Mouse (Mus musculus) liver, embryonic 11.5 days (tissue): Measurements from ENCODE around the gene Xpo4. TPM values are rescaled to one million over a fixed set of nuclear protein-coding genes. Genes with fewer than 3 reads are reported as not detected.
"Not testable (repeated sequence)": the region's sequence is repeated elsewhere in the genome, so short reads cannot be mapped to it uniquely, and the experiment has no call there.

Experiments used
- ATAC-seq: fragments of 200-750 bp; cut with Nextera tagmentation; replicated peaks from 2 replicates; pipeline ENCODE4 v1.8.0; 2017; ENCODE audit warnings: moderate number of reproducible peaks, mild to moderate bottlenecking, moderate TSS enrichment, moderate library complexity; ENCODE audit not compliant: low FRiP score
- DNase-seq: peaks from one replicate; pipeline ENCODE4 v3.0.0-alpha.2; 2017; ENCODE audit warnings: low spot score
- H3K27ac ChIP-seq: fragments of 300-500 bp; sonication (generic); 2 replicates; pipeline ENCODE4 v1.5.1; 2014; ENCODE audit warnings: mild to moderate bottlenecking, low read depth, low read length, control low read depth
- H3K27me3 ChIP-seq: fragments of 300-500 bp; sonication (generic); replicated peaks from 2 replicates; pipeline ENCODE4 v1.6.1; 2014; ENCODE audit warnings: low read length, mixed read lengths; ENCODE audit not compliant: control insufficient read depth, insufficient read depth
- H3K36me3 ChIP-seq: fragments of 300-500 bp; sonication (generic); 2 replicates; pipeline ENCODE4 v1.6.1; 2014; ENCODE audit warnings: mild to moderate bottlenecking, low read length, moderate library complexity, mixed read lengths; ENCODE audit not compliant: control insufficient read depth, insufficient read depth
- H3K4me1 ChIP-seq: fragments of 300-500 bp; sonication (generic); replicated peaks from 2 replicates; pipeline ENCODE4 v1.6.1; 2014; ENCODE audit warnings: low read length, mixed read lengths; ENCODE audit not compliant: control insufficient read depth, insufficient read depth
- H3K4me2 ChIP-seq: fragments of 300-500 bp; sonication (generic); 2 replicates; pipeline ENCODE4 v1.6.1; 2014; ENCODE audit warnings: mild to moderate bottlenecking, control low read depth, moderate library complexity
- H3K4me3 ChIP-seq: fragments of 300-500 bp; sonication (generic); 2 replicates; pipeline ENCODE4 v1.5.1; 2014; ENCODE audit warnings: low read depth, low read length, control low read depth
- H3K9ac ChIP-seq: fragments of 300-500 bp; sonication (generic); 2 replicates; pipeline ENCODE4 v1.6.1; 2014; ENCODE audit warnings: low read depth, low read length, control low read depth
- H3K9me3 ChIP-seq: fragments of 300-500 bp; sonication (generic); 2 replicates; pipeline ENCODE4 v1.6.1; 2016; ENCODE audit warnings: low read length, inconsistent platforms, mixed read lengths; ENCODE audit not compliant: control insufficient read depth
- WGBS: fragments of 180-500 bp; shearing (Covaris S2); extraction: QIAGEN DNeasy Blood & Tissue Kit; methylation state at CpG from one replicate; pipeline ENCODE4 v1.1.7; 2014; 5-methylcytosine and 5-hydroxymethylcytosine counted together
- polyA plus RNA-seq: library from polyadenylated mRNA; unstranded; fragments of >200 nt; fragmentation: Nextera tagmentation; extraction: Ambion mirVana; gene quantifications from 2 replicates; pipeline ENCODE4 v1.2.1, GENCODE M21; 2014

The Xpo4 gene
- polyA plus RNA-seq, 1 experiment from 2014 or later, result 40.0 TPM

DNA sequence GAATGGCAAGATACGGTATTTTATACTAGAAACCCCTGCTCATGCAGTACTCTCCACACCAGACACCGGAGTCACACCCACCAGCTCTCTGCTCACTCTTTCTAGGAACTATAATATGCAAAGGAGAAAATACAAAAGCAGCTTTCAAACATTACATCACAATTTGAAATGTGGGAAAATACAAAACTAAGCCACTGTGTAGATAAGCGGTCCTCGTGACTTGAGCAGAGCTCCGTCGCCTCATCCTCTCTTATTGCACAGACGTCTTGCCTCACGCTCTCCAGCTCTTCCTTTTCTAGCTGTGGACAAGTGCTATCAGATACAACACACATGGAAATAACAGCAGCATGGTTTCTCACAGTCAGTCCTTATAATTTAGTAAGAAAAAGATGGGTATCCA lies 25.5 kb upstream of the Xpo4 start:
- H3K27ac ChIP-seq, result no peak overlapping the region
- DNase-seq (no peak), ATAC-seq (no peak)
- H3K27me3 ChIP-seq, result no peaks in the 10 kb centered on the region
- no peaks in the 10 kb centered on the region for H3K4me1 ChIP-seq
- H3K36me3 ChIP-seq, result peaks cover 15% of the 10 kb centered on the region
- H3K4me2 ChIP-seq, result no peak overlapping the region
- no peaks in the 10 kb centered on the region for H3K9me3 ChIP-seq
- H3K9ac ChIP-seq, result no peak overlapping the region
- H3K4me3 ChIP-seq, result no peak overlapping the region
- 74% methylated on average over 8 of the region's 8 CpGs for WGBS

DNA sequence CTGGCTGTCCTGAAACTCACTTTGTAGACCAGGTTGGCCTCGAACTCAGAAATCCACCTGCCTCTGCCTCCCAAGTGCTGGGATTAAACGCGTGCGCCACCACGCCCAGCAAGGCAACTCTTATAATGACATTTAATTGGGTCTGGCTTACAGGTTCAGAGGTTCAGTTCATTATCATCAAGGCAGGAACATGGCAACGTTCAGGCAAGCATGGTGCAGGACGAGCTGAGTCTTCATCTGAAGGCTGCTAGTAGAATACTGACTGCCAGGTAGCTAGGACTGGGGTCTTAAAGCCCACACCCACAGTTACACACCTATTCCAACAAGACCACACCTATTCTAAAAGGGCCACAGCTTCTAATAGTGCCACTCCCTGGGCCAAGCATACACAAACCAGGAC lies 22.8 kb upstream of the Xpo4 start:
- not testable (repeated sequence) for H3K27ac ChIP-seq, H3K36me3 ChIP-seq, H3K27me3 ChIP-seq, H3K9ac ChIP-seq, ATAC-seq, H3K9me3 ChIP-seq, H3K4me1 ChIP-seq, DNase-seq, H3K4me2 ChIP-seq, H3K4me3 ChIP-seq
- WGBS, result 80% methylated on average over 7 of the region's 7 CpGs

DNA sequence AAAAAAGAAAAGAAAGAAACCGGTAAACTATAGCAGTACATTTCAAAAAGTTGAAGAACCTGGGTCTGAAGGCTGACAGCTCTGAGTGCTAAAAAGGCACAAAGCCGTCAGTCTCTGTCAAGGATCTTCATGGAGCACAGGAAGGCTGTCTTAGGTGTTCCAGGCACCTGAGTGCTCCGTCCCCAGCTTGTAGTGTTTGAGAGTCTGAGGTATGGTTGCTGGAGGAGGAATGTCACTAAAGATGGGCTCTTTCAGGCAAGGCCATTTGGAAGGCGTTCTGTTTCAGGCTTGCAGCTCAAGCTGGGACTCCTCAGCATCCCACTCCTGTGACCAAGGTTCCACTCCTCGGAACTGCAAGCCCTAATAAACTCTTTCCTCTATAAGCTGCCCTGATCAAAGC lies 22.2 kb upstream of the Xpo4 start:
- 77% methylated on average over 5 of the region's 5 CpGs for WGBS
- no peak overlapping the region for H3K9ac ChIP-seq

DNA sequence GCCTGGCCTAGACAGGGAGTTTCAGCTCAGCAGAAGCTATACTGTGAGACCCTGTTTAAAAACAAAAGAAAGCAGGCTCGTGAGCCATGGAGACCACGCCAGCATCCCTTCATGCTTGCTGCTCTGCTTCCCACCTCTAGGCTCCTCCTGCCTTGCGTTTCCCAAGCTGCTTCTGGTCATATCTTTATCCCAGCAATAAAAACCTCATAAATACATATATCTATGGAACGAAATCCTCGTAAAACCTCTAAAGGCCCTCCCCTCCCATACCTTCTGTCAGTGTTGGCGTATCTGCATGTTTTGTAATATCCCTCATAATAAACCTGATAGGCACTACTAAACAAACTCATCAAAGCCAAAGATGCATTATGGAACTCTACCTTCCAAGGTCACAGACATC lies 21.4 kb upstream of the Xpo4 start:
- Histone ChIP-seq H3K27me3 (no peaks in the 10 kb centered on the region), H3K4me1 (no peaks in the 10 kb centered on the region), H3K9ac (no peak overlapping the region), H3K9me3 (no peaks in the 10 kb centered on the region), H3K36me3 (peaks cover 6% of the 10 kb centered on the region; the same call in 1 of the 2 replicates), H3K4me2 (no peak overlapping the region), H3K4me3 (no peak overlapping the region), H3K27ac (no peak overlapping the region)
- 85% methylated on average over 6 of the region's 6 CpGs for WGBS
- DNase-seq, result no peak
- ATAC-seq, result no peak

More for the DNA sequence above, 22.2 kb upstream of the Xpo4 start:
- Histone ChIP-seq H3K4me1 (no peaks in the 10 kb centered on the region), H3K27ac (no peak overlapping the region), H3K27me3 (no peaks in the 10 kb centered on the region), H3K36me3 (peaks cover 7% of the 10 kb centered on the region; the same call in 1 of the 2 replicates), H3K9me3 (no peaks in the 10 kb centered on the region), H3K4me2 (no peak overlapping the region), H3K4me3 (no peak overlapping the region)
- DNase-seq, result no peak
- no peak for ATAC-seq

GRCm38 (mm10) chr14:57684579-57684978 lies 19.3 kb upstream of the Xpo4 start:
- Histone ChIP-seq H3K27ac (no peak overlapping the region), H3K4me1 (no peaks in the 10 kb centered on the region), H3K27me3 (no peaks in the 10 kb centered on the region), H3K9me3 (no peaks in the 10 kb centered on the region), H3K4me2 (no peak overlapping the region), H3K9ac (no peak overlapping the region), H3K36me3 (no peaks in the 10 kb centered on the region), H3K4me3 (no peak overlapping the region)
- ATAC-seq (0 out of 2 replicates have a peak, but pooled peaks have one; percentile 51), DNase-seq (no peak)
- WGBS, result 15% methylated on average over 1 of the region's 1 CpGs

DNA sequence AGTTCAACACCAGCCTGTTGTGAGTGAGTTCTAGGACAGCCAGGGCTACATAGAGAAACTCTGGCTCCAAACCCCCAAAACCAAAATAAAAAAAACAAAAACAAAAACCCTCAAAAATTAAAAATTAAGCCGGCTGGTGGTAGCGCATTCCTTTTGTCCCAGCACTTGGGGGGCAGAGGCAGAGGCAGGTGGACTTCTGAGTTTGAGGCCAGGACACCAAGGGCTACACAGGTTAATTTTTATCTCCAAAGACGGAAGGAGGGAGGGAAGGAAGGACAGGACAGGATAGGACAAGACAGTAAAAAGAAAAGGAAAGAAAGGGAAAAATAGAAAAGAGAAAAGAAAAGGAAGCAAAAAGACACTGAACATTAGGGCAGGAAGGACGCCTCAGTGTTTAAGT lies 17.5 kb upstream of the Xpo4 start:
- Histone ChIP-seq H3K4me3 (no peak overlapping the region), H3K27me3 (no peaks in the 10 kb centered on the region), H3K4me1 (no peaks in the 10 kb centered on the region), H3K9ac (no peak overlapping the region), H3K27ac (no peak overlapping the region), H3K9me3 (no peaks in the 10 kb centered on the region), H3K36me3 (no peaks in the 10 kb centered on the region), H3K4me2 (no peak overlapping the region)
- 75% methylated on average over 4 of the region's 4 CpGs for WGBS
- DNase-seq (no peak), ATAC-seq (no peak)

DNA sequence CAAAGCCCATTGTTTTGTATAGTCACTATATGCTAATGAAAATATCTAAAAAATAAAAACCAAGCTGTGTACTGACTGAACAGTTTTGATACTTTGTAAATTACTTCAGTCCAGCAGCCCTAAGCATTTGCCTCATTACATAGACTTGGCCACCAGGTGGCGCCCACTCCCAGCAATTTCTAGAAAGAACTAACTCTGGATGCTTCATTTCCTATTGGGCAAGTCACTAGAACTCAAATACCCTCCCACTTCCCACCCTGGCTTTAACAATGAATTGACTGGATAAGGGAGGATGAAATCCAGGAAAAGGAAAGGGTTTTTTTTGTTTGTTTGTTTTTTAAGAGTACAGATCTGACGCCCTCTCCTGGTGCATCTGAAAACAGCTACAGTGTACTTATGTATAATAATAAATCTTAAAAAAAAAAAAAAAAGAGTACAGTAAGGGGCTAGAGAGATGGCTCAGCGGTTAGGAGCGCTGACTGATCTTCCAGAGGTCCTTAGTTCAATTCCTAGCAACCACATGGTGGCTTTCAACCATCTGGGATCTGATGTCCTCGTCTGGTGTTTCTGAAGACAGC lies 14.8 kb upstream of the Xpo4 start:
- Histone ChIP-seq H3K9ac (no peak overlapping the region), H3K4me1 (no peaks in the 10 kb centered on the region), H3K27me3 (no peaks in the 10 kb centered on the region), H3K27ac (no peak overlapping the region), H3K9me3 (no peaks in the 10 kb centered on the region), H3K4me2 (no peak overlapping the region), H3K36me3 (no peaks in the 10 kb centered on the region), H3K4me3 (no peak overlapping the region)
- WGBS, result 40% methylated on average over 5 of the region's 5 CpGs
- ATAC-seq, result no peak
- peak; percentile 79 for DNase-seq

DNA sequence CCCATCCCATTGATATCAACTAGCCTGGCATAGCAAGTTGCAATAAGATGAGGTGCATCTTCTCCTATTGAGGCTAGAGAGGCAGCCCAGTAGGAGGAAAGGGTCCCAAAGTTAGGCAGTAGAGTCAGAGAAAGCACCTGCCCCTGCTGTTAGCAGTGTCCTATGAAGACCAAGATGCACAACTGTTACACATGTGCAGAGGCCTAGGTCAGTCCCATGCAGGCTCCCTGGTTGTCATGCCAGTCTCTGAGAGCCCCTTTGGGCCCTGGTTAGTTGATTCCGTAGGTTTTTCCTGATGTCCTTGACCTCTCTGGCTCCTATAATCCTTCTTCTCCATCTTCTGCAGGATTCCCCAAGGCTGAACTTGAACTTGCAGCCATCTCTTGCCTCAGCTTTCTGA lies 14.3 kb upstream of the Xpo4 start:
- Histone ChIP-seq H3K27me3 (no peaks in the 10 kb centered on the region), H3K9ac (no peak overlapping the region), H3K4me3 (no peak overlapping the region), H3K27ac (no peak overlapping the region), H3K4me1 (no peaks in the 10 kb centered on the region), H3K36me3 (no peaks in the 10 kb centered on the region), H3K4me2 (no peak overlapping the region), H3K9me3 (no peaks in the 10 kb centered on the region)
- no peak for DNase-seq
- WGBS, result 24% methylated on average over 1 of the region's 1 CpGs
- ATAC-seq, result no peak

DNA sequence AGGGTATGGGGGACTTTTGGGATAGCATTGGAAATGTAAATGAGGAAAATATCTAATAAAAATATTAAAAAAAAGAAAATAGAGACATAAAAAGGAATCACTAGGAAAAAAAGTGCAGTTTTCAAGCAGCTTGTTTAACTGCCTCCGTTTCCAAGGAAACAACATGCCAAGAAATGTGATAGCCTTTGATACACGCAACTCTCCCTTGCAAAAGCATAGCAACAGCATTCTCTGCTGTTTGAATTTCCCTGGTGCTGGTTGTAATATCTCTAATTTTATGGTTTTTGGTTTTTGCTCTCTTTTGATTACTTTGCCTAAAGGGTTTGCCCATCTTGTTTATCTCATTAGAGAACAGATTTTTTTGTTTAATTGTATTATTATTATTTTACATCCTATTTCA lies 10.3 kb upstream of the Xpo4 start:
- no peaks in the 10 kb centered on the region for H3K9me3 ChIP-seq
- no peak for DNase-seq
- H3K27me3 ChIP-seq, result no peaks in the 10 kb centered on the region
- ATAC-seq, result no peak
- H3K27ac ChIP-seq, result no peak overlapping the region
- no peaks in the 10 kb centered on the region for H3K4me1 ChIP-seq
- H3K4me2 ChIP-seq, result no peak overlapping the region
- WGBS, result 68% methylated on average over 2 of the region's 2 CpGs
- no peaks in the 10 kb centered on the region for H3K36me3 ChIP-seq
- H3K4me3 ChIP-seq, result no peak overlapping the region
- H3K9ac ChIP-seq, result no peak overlapping the region
